Mouse (Mus musculus): ENCODE results near the gene Tspan8.

The Tspan8 gene

DNA sequence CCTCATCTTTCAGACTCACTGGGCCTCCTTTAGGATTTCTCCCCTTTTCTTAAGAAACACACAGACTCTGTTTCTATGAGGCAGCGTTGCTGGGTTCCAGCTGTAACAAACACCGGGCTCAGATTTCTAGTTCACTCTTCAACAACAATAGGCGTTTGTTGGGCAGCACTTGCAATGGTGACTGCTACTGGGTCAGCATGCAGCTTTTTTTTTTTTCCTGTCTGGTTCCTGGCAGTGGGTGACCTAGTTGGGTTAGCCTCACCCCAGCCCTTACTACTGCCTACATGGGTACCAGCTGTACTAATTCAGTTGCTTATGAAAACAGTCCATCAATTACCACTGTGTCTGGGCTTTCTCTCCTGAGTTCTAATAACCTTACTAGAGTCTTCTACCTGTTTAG lies 14.1 kb downstream of the Tspan8 start:
- no peak for DNase-seq (ENCODE audit: low spot score in 2 of 2)

- DNase-seq (ENCODE audit: low spot score in 2 of 2), result no peak
Observed at GRCm38 (mm10) chr10:115834017-115834416, 17.4 kb downstream of the Tspan8 start.

DNA sequence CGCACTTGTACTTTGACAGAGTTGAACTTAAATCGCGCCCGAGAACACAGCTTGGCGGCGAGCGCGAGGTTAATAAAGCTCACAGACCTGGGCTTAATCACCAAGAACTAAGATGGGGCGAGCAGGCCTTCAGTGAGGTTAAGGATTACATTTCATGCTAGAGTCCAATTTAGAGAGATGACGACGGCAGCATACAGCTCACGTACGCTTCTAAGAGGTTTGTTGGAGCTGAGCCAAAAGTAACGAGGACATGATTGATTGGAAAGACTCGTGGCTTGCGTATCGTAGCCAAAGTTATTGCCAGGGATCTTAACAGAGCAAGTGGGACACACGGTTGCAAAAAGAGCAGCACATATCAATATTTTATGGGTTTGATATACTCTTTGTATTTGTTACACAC lies 30.3 kb downstream of the Tspan8 start:
- DNase-seq (ENCODE audit: low spot score in 2 of 2), result no peak

- no peak for DNase-seq (ENCODE audit: low spot score in 2 of 2)
Observed at GRCm38 (mm10) chr10:115848511-115848910, 31.9 kb downstream of the Tspan8 start.

- DNase-seq (ENCODE audit: low spot score in 2 of 2), result no peak
Observed at GRCm38 (mm10) chr10:115860210-115860880, 43.7 kb downstream of the Tspan8 start.

GRCm38 (mm10) chr10:115861967-115862366 lies 45.3 kb downstream of the Tspan8 start:
- no peak for DNase-seq (ENCODE audit: low spot score in 2 of 2)

DNA sequence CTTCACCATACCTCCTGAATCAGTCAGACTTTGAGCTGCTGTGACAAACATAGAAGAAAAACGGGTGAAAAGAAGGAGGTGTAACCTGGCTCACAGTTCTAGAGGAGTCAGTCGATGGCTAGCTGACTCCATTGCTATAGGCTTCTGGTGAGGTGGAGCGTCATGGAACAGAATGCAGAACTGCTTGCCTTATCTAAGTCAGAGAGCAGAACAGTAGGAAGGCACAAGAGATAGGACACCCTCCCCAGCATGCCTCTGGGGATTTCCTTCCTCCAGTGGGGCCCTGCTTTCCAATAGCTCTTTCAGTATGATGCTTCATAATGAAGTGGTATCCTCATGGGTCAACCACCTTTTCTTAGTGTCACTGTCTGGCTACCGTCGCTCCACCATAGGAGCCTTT lies 66.1 kb downstream of the Tspan8 start:
- DNase-seq (ENCODE audit: low spot score in 2 of 2), result no peak

DNA sequence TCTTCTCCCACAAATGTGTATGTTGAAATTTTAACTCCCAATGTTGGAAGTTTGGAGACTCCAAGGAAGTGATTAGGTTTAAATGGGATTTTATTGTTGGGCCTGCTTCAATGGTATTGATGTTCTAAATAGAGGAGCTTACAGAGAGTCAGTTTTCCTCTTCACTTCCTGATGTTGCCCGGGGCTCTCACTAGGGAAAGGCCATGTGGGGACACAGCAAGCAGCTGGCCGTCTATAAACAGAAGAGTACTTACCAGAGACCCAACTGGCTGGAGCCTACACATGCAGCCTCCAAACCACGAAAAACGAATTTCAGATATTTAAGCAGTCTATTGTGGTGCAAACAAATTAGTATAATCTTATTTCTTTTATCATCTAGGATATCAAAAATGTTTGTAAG lies 75.3 kb downstream of the Tspan8 start:
- no peak for DNase-seq (ENCODE audit: low spot score in 2 of 2)

DNA sequence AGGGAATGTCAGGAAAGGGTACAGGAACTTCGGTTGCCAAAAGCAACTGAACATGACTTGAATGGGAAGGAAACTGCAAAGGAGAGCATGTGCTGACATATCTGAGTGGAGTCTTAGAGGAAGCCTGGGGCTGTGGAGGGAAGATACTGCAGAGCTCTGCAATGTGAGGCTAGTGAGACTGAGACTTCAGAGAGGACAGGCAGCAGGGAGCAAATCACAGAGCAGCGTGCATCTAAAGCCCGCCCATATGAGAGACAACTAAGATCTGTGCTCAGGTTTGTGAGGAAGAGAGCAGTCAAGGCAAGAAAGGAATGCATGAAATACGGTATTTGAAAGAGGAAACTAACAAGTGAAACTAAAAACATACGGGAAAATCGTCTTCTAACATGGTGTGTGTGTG lies 76.3 kb downstream of the Tspan8 start:
- DNase-seq (ENCODE audit: low spot score in 2 of 2), result no peak

DNA sequence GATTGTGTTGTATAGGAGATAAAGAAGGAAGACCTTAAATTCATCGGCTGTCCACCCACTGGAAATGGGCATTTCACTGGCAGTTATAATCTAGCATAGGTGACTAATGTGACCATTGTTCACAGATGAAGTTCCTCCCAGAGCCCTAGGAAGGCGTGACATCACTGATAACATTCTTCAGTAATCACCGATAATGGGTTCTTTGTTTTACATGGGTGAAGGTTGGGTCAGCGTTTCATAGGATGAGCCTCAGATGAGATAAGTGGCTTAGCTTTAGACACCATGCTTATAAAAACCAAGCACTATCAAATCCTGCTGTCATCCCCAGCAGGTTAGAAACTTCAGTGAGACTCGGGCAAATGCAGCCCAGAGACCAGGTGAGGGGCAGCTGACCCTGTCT lies 77.4 kb downstream of the Tspan8 start:
- no peak for DNase-seq (ENCODE audit: low spot score in 2 of 2)

- no peak for DNase-seq (ENCODE audit: low spot score in 2 of 2)
Observed at GRCm38 (mm10) chr10:115896764-115897163, 80.1 kb downstream of the Tspan8 start.

DNA sequence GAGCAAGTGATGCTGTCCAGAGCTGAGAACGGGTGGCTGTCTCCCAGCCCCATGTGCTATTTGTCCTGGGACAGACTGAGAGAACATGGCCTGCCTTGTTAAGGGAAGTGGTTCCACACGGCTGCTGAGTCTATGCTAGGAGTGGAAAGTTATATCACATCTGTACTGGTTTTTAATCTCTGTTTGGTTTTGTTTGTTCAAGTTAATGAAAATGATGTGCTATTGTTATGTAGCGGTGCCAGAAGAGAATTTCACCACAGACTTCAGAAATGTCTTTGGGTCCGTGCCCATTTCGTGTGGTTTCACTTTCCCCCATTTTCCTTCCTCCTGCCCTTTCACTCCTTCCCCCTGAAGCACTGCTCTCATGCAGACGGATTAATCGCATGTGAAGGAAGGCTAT lies 80.6 kb downstream of the Tspan8 start:
- DNase-seq (ENCODE audit: low spot score in 2 of 2), result no peak

All from urinary bladder, postnatal 4 days (tissue).